Mouse (Mus musculus) forebrain, embryonic 12.5 days (tissue): Measurements from ENCODE around the gene Galnt13. TPM values are rescaled to one million over a fixed set of nuclear protein-coding genes. Genes with fewer than 3 reads are reported as not detected.
"Not testable (repeated sequence)": the region's sequence is repeated elsewhere in the genome, so short reads cannot be mapped to it uniquely, and the experiment has no call there.

ENCODE experiments used
- ATAC-seq: fragments of 200-750 bp; cut with Nextera tagmentation; 2 replicates; pipeline ENCODE4 v1.8.0; 2017; ENCODE audit warnings: moderate TSS enrichment; ENCODE audit not compliant: low FRiP score
- H3K27ac ChIP-seq: fragments of 300-500 bp; sonication (generic); 2 replicates; pipeline ENCODE4 v1.5.1; 2016; ENCODE audit warnings: mild to moderate bottlenecking
- H3K27me3 ChIP-seq: fragments of 300-500 bp; sonication (generic); 2 replicates; pipeline ENCODE4 v1.6.1; 2016; ENCODE audit warnings: mild to moderate bottlenecking
- H3K36me3 ChIP-seq: fragments of 300-500 bp; sonication (generic); replicated peaks from 2 replicates; pipeline ENCODE4 v1.6.1; 2016; ENCODE audit warnings: mild to moderate bottlenecking
- H3K4me1 ChIP-seq: fragments of 300-500 bp; sonication (generic); 2 replicates; pipeline ENCODE4 v1.6.1; 2016
- H3K4me2 ChIP-seq: fragments of 300-500 bp; sonication (generic); 2 replicates; pipeline ENCODE4 v1.6.1; 2016; ENCODE audit warnings: mild to moderate bottlenecking, moderate library complexity
- H3K4me3 ChIP-seq: fragments of 300-500 bp; sonication (generic); replicated peaks from 2 replicates; pipeline ENCODE4 v1.5.1; 2016; ENCODE audit warnings: mild to moderate bottlenecking
- H3K9ac ChIP-seq: fragments of 300-500 bp; sonication (generic); 2 replicates; pipeline ENCODE4 v1.6.1; 2016; ENCODE audit warnings: mild to moderate bottlenecking
- H3K9me3 ChIP-seq: fragments of 300-500 bp; sonication (generic); 2 replicates; pipeline ENCODE4 v1.6.1; 2016
- WGBS: fragments of 180-500 bp; shearing (Covaris S2); methylation state at CpG from one replicate; pipeline ENCODE4 v1.1.7; 2016; 5-methylcytosine and 5-hydroxymethylcytosine counted together
- polyA plus RNA-seq: library from polyadenylated mRNA; unstranded; fragments of >200 nt; fragmentation: Nextera tagmentation; extraction: Ambion mirVana; gene quantifications from 2 replicates; pipeline ENCODE4 v1.2.1, GENCODE M21; 2016

Gene Galnt13
- polyA plus RNA-seq, 1 experiment from 2014 or later = 2.7 TPM

DNA sequence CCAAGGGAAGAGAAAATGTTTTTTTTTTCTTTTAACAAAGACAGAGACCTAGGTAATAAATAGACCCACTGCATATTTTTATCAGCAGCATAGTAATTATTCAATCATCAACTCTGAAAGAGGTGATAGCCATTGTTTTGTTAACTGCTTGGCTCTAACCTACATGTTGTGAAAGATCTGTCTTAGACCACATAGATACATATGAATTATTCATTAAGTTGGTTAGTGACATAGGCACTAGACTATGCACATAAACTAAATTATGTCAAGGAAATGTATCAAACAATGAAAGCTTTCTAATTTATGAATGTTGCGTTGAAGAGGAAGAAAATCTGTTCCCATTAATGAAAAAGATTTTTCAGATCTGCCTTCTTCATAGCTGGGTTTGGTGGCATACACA, 507.3 kb downstream of the Galnt13 start:
- H3K27ac ChIP-seq = no peak overlapping the region
- H3K9me3 ChIP-seq = no peaks in the 10 kb centered on the region
- no peak overlapping the region for H3K4me2 ChIP-seq
- 90% methylated on average over 1 of the region's 1 CpGs for WGBS
- no peaks in the 10 kb centered on the region for H3K27me3 ChIP-seq
- no peaks in the 10 kb centered on the region for H3K36me3 ChIP-seq
- H3K9ac ChIP-seq = no peak overlapping the region
- no peak overlapping the region for H3K4me3 ChIP-seq
- peak; percentile 11; the same call in 1 of the 2 replicates for ATAC-seq
- H3K4me1 ChIP-seq = no peaks in the 10 kb centered on the region

DNA sequence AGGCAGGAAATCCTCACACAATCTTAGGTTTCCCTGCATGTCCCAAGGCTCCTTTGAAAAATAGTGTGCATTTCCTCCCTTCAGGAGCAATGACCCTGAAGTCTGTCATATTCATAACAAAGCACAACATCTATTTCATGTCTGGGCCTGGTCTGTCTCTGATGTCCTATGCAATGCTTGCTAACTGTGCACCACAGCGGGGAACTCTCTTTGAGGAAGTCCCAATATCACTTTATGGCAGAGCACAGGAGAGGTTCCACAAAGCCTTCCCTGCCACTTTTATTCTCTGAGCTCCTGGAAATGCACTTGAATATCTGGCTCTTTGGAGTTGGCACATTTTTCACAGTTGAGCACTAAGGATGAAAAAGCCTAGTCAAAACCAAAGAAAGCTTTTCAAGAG, 547.7 kb downstream of the Galnt13 start:
- Histone ChIP-seq H3K9me3 (no peaks in the 10 kb centered on the region), H3K27me3 (no peaks in the 10 kb centered on the region), H3K4me2 (no peak overlapping the region), H3K27ac (no peak overlapping the region), H3K36me3 (no peaks in the 10 kb centered on the region), H3K9ac (no peak overlapping the region), H3K4me1 (no peaks in the 10 kb centered on the region), H3K4me3 (no peak overlapping the region)
- WGBS = 68% methylated on average over 1 of the region's 1 CpGs
- no peak for ATAC-seq

DNA sequence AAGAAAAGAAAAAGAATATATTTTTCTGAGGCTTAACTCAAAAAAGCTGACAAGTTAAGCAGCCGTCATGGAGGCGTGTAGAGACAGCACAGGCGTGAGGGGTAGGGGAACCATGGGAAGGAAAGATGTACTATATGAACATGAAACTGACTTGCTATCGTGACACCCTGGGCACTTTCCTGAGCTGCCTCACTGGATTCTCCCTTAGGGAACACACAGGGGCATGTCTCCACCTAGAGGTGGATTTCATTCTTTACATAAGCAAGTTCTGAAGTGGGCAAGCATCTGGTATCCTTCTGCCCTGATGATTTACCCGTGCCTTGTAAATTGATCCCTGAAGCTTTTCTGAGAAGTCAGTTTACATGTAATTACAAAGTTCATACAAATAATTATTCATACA, 586.4 kb downstream of the Galnt13 start:
- H3K4me2 ChIP-seq, H3K4me3 ChIP-seq, H3K4me1 ChIP-seq, H3K36me3 ChIP-seq, H3K9me3 ChIP-seq, H3K27me3 ChIP-seq, H3K27ac ChIP-seq, H3K9ac ChIP-seq: not testable (repeated sequence)
- peak; percentile 64; the same call in 1 of the 2 replicates for ATAC-seq
- no CpG with 5 or more reads among the region's 5 CpGs for WGBS

DNA sequence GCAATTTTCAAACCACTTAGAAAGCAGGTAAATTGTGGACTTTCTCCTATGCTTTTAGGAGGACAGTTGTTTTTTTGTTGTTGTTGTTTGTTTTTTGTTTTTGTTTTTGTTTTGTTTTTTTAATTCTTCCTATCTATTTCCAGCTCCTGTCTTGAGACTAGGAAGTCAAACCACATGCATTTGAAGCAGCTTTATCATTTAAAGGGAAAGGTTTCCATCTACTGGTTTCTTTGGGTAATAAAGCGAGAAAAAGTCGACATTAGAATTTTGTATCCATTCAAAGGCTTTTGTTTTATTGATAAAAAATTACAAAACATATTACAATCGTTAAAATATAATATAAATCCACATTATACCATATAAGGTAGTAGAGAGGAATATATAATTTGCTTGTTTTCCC, 598.5 kb downstream of the Galnt13 start:
- no peak overlapping the region for H3K27ac ChIP-seq
- 62% methylated on average over 3 of the region's 3 CpGs for WGBS

DNA sequence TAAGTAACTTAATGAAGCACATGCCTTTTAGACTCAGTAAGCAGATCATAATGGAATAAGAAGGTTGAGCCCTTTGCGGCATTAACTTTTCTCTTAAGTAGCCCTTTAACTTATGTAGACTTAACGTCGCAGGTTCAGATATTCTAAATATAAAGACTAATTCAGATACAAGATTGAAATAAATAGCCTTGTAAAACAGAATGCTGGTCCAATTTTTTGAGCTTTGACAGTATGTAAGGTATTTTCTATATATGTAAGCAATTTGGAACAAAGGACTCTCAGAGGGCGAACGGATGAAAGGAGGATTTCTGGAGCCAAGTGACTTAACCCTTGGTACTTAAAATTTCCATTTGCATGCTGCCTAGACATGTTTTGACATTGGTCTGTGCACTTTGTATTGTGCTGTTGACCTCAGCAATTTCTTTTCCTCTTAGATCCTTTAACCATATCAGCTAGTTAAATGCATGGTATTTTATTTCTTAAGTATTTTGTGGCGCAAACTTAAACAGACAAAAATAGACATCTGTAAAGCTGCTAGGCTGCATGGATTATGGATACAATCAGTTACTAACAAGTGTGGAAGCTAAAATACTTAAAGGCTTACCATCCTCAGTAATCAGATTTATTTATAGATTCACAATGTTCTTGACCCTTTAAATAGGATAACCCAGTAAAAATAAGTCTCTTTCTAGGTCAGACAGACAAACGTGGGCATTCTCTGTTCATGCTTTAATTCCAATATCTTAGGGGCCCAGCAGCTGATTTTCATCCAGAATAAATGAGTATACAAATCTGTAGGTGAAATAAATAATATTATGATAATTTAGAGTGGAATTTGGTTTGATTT, 629.6 kb downstream of the Galnt13 start:
- no peak overlapping the region for H3K4me3 ChIP-seq
- H3K9me3 ChIP-seq = no peaks in the 10 kb centered on the region
- H3K4me2 ChIP-seq = no peak overlapping the region
- ATAC-seq = no peak
- no peak overlapping the region for H3K27ac ChIP-seq
- no peaks in the 10 kb centered on the region for H3K4me1 ChIP-seq
- H3K36me3 ChIP-seq = no peaks in the 10 kb centered on the region
- WGBS = 19% methylated on average over 7 of the region's 7 CpGs
- no peak overlapping the region for H3K9ac ChIP-seq
- H3K27me3 ChIP-seq = no peaks in the 10 kb centered on the region

More for the DNA sequence above, 598.5 kb downstream of the Galnt13 start:
- H3K4me1 ChIP-seq = no peaks in the 10 kb centered on the region
- H3K36me3 ChIP-seq = no peaks in the 10 kb centered on the region
- ATAC-seq = no peak
- H3K9me3 ChIP-seq = no peaks in the 10 kb centered on the region
- no peak overlapping the region for H3K9ac ChIP-seq
- H3K27me3 ChIP-seq = no peaks in the 10 kb centered on the region
- H3K4me3 ChIP-seq = no peak overlapping the region
- no peak overlapping the region for H3K4me2 ChIP-seq

DNA sequence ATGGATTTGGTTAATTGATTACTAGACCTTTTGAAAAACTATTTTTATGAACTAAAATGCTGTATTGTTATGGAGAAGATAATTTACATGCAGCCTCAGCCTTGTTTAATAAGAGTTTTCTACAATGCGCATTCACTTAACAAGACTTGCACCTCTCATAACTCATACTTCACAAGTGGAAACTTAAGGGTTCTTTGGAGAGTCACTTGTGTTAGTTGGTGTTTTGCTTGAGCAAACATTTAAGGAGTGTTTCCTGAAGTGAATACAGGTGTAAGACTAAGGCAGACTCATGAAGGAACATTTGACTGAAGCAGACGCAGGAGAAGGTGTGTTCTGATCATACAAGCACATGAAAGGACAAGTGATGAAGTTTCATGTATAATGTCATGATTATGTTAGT, 649.5 kb downstream of the Galnt13 start:
- no peaks in the 10 kb centered on the region for H3K4me1 ChIP-seq
- H3K4me3 ChIP-seq = no peak overlapping the region
- no peaks in the 10 kb centered on the region for H3K27me3 ChIP-seq
- no peak for ATAC-seq
- H3K36me3 ChIP-seq = no peaks in the 10 kb centered on the region
- H3K4me2 ChIP-seq = no peak overlapping the region
- no peaks in the 10 kb centered on the region for H3K9me3 ChIP-seq
- H3K9ac ChIP-seq = no peak overlapping the region
- 96% methylated on average over 2 of the region's 2 CpGs for WGBS
- no peak overlapping the region for H3K27ac ChIP-seq

DNA sequence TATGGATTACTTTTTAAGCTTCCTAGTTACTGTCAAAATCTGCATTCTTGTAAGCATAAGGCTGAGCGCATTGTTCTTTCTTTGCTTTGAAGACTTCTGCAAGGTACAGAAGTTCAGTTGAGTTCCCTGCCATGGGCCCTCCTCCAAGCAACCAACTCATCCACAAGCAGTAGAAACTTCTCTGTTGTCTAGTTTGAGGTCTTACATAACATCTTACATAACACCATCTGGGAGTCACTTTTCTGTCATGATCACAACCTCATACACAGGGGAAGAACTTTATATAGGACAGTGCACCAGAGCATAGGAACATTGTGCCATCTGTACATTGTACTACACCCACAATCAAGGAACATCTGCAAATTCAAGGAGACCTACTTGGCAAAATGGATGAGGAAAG, 651.9 kb downstream of the Galnt13 start:
- Histone ChIP-seq H3K9ac (no peak overlapping the region), H3K4me2 (no peak overlapping the region), H3K36me3 (no peaks in the 10 kb centered on the region), H3K4me1 (peaks cover 4% of the 10 kb centered on the region; the same call in 1 of the 2 replicates), H3K9me3 (no peaks in the 10 kb centered on the region), H3K27ac (no peak overlapping the region), H3K4me3 (no peak overlapping the region), H3K27me3 (no peaks in the 10 kb centered on the region)
- ATAC-seq = no peak
- 93% methylated on average over 1 of the region's 1 CpGs for WGBS

DNA sequence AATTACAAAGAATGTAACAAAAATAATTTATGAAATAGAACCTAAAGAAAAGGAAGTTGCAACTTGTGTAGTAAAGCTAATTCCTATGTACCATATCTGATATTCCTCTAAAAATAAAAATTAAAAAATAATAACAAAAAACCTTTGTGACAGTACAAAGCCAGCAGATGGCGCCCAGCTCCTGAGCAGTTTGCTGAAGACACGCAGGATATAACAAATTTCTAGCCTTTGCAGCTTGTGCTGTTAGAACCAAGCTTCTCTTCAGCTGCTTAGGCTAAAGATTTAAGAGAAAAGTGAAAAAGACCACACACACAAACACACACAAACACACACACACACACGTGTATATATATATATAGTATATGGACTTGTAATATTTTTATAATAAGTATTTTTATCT, 654.2 kb downstream of the Galnt13 start:
- 19% methylated on average over 3 of the region's 3 CpGs for WGBS
- Histone ChIP-seq H3K27ac (no peak overlapping the region), H3K27me3 (no peaks in the 10 kb centered on the region), H3K4me2 (no peak overlapping the region), H3K9me3 (no peaks in the 10 kb centered on the region), H3K4me1 (peaks cover 4% of the 10 kb centered on the region; the same call in 1 of the 2 replicates), H3K36me3 (no peaks in the 10 kb centered on the region), H3K9ac (no peak overlapping the region), H3K4me3 (no peak overlapping the region)
- 0 out of 2 replicates have a peak, but pooled peaks have one; percentile 39 for ATAC-seq

DNA sequence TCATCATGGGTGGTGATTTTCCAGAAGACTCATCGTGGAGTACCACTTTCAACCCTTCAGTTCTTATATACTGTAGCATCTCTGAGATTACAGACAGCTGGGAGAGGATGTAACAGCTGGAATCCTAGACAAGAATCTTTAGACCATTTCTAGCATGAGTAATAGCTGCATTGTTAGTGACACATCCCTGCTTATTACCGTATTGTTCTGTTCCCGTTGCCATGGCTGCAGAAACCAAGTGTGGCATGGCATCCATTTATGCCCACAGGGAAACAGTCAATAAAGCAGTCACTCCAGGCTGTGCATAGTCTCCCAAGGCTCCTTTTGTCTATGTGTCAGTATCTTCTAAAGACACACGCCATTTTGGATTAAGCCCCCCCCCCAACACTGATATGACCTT, 655.4 kb downstream of the Galnt13 start:
- WGBS = 37% methylated on average over 4 of the region's 4 CpGs
- Histone ChIP-seq H3K9me3 (no peaks in the 10 kb centered on the region), H3K4me1 (peaks cover 4% of the 10 kb centered on the region; the same call in 1 of the 2 replicates), H3K4me3 (no peak overlapping the region), H3K9ac (no peak overlapping the region), H3K4me2 (no peak overlapping the region), H3K27me3 (no peaks in the 10 kb centered on the region), H3K27ac (no peak overlapping the region), H3K36me3 (no peaks in the 10 kb centered on the region)
- peak; percentile 91 for ATAC-seq

DNA sequence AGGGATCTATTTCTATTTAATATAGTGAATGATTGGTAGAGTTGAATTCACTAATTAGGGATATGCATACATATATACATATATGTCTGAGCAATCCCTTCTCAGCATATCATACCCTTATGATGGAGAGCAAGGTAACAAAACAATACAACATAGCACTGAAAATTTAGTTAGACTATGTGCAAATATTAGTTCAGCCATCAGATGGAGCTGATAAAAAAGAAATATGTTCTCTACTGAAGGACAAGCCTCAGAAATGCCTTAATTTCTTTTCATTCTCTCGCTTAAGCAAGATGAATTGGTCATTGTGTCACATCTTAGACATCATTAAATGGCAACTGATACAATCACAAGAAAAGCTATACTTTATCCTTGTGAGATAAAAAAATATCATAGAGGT, 663.0 kb downstream of the Galnt13 start:
- ATAC-seq = no peak
- no peak overlapping the region for H3K4me2 ChIP-seq
- no peak overlapping the region for H3K27ac ChIP-seq
- no peaks in the 10 kb centered on the region for H3K36me3 ChIP-seq
- H3K4me3 ChIP-seq = no peak overlapping the region
- H3K4me1 ChIP-seq = no peaks in the 10 kb centered on the region
- H3K9ac ChIP-seq = no peak overlapping the region
- WGBS = 83% methylated on average over 1 of the region's 1 CpGs
- no peaks in the 10 kb centered on the region for H3K9me3 ChIP-seq
- H3K27me3 ChIP-seq = no peaks in the 10 kb centered on the region

DNA sequence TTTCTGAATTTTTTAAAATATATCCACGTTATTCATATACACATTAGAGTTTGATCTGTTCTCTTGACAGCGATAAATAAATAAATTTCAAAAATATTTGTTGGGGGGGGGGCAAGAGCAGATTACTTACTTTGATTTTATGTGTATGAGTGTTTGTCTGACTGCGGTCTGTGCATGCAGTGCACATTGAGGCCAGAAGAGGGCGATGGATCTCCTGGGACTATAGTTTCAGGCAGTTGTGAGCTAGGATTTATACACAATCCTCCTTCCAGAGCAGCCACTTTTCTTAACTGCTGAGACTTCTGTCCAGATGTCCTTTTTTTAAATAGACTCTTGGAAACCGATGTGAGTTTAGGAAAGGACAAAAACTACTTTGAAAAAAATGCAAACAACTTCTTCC, 665.2 kb downstream of the Galnt13 start:
- Histone ChIP-seq H3K27me3 (no peaks in the 10 kb centered on the region), H3K4me1 (no peaks in the 10 kb centered on the region), H3K9ac (no peak overlapping the region), H3K27ac (no peak overlapping the region), H3K9me3 (no peaks in the 10 kb centered on the region), H3K36me3 (no peaks in the 10 kb centered on the region), H3K4me3 (no peak overlapping the region), H3K4me2 (no peak overlapping the region)
- 72% methylated on average over 5 of the region's 5 CpGs for WGBS
- no peak for ATAC-seq

DNA sequence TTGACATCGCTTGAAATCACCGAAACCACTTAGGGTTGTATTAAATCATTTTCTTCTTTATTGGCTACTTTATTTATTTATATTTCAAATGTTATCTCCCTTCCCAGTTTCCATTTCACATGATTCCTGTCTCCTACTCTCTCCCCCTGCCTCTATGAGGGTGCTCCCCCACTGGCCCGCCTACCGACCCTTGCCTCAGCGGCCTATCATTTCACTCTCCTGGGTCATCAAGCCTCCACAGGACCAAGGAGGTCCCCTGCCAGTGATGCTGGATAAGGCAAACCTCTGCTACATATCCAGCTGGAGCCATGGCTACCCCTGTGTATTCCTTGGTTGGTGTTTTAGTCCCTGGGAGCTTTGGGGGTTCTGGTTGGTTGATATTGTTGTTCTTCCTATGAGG, 667.4 kb downstream of the Galnt13 start:
- WGBS = 97% methylated on average over 5 of the region's 5 CpGs
- H3K36me3 ChIP-seq = no peaks in the 10 kb centered on the region
- no peak overlapping the region for H3K27ac ChIP-seq
- ATAC-seq = no peak
- H3K4me1 ChIP-seq = no peaks in the 10 kb centered on the region
- H3K4me3 ChIP-seq = no peak overlapping the region
- H3K27me3 ChIP-seq = no peaks in the 10 kb centered on the region
- no peak overlapping the region for H3K9ac ChIP-seq
- H3K9me3 ChIP-seq = no peaks in the 10 kb centered on the region
- no peak overlapping the region for H3K4me2 ChIP-seq

DNA sequence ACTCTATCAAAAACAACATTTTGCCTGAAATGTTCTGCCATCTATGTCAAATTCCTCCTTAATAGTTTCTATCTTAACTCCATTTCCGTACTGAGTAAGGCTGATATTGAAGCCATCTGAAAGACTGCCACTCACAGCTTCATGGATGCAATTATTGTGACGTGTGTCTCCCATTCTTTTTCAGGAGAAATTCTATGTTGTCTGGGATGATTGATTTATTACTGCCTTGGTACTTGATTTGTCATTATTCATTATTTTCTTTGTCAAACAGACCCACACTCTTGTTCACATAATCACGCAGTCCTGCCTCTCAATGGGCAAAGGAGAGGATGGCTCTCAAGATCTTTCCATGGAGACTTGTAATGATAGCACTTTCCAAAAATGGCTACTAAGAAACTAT, 671.7 kb downstream of the Galnt13 start:
- Histone ChIP-seq H3K4me1 (no peaks in the 10 kb centered on the region), H3K27ac (no peak overlapping the region), H3K4me3 (no peak overlapping the region), H3K27me3 (no peaks in the 10 kb centered on the region), H3K4me2 (no peak overlapping the region), H3K9ac (no peak overlapping the region), H3K36me3 (no peaks in the 10 kb centered on the region), H3K9me3 (no peaks in the 10 kb centered on the region)
- 70% methylated on average over 3 of the region's 3 CpGs for WGBS
- 0 out of 2 replicates have a peak, but pooled peaks have one; percentile 39 for ATAC-seq
